Mouse (Mus musculus): ENCODE measurements at regions not wholly inside any gene's neighbourhood (a gene's known extent, or its start where the extent isn't known, plus 50 kb on each side); places are given as distances from the start of the nearest gene placed in this dataset.

DNA sequence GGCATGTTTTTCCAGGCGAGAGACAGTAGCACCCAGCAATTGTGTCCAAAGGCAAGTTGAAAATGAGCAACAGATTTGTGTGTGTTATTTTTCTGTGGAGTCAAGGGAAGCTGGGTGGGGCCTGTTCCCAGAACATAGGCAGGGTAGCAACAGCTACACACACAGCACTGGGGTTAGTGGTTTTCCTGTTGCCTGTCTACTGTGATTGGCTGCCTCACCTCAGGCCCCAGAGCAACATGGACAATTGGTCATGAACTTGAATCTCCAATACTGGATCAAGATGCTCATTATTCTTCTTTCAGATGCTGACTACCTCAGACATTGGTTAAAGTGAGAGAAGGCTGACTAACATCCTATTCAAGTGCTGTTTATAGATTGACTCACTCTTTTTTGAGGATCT, 188.9 kb downstream of the Gm5426 start:
- no peak for DNase-seq (ENCODE audit: low spot score)

GRCm38 (mm10) chr10:96330639-96331487, 194.5 kb downstream of the Gm5426 start:
- DNase-seq (ENCODE audit: low spot score), result no peak

DNA sequence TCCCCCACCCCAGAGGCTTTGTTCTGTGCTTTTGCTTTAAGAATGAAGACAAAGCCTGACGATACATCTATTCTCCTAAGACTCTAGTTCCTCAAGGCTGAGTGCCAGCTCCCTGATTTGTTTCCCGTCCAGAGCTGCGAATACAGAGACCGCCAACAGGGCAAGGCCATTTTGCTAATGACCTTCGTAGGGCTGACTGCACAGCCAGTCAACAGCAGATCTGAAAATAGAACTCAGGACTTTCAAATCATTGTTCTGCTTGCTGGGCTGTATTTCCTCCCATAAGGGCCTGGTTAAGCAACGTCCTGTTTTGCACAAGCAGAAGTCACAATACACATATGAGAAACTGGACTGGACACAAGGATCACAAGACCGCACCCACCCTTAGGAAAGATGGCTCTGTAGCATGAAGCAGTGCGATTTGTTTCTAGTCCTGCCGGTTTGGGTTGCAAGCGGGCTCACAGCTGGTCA, 196.4 kb downstream of the Gm5426 start:
- no peak for DNase-seq (ENCODE audit: low spot score)

- DNase-seq (ENCODE audit: low spot score), result no peak
Measured at GRCm38 (mm10) chr10:96333224-96333623, 196.8 kb downstream of the Gm5426 start.

DNA sequence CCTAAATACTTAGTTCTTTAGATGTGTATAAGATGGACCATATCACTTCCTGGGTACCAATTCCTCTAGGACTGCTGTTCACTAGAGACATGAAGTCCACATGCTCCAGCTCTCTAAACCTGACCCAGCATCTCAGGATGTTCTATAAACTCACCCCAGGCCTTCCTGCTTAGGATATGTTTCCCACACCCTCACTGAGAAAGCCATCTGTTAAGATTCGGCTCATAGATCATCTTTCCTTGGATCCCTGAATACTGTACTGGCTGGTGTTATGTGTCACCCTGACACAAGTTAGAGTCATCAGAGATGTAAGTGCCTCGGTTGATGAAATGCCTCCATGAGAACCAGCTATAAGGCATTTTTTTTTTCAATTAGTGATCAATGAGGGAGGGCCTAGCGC, 199.9 kb downstream of the Gm5426 start:
- DNase-seq (ENCODE audit: low spot score), result no peak

DNA sequence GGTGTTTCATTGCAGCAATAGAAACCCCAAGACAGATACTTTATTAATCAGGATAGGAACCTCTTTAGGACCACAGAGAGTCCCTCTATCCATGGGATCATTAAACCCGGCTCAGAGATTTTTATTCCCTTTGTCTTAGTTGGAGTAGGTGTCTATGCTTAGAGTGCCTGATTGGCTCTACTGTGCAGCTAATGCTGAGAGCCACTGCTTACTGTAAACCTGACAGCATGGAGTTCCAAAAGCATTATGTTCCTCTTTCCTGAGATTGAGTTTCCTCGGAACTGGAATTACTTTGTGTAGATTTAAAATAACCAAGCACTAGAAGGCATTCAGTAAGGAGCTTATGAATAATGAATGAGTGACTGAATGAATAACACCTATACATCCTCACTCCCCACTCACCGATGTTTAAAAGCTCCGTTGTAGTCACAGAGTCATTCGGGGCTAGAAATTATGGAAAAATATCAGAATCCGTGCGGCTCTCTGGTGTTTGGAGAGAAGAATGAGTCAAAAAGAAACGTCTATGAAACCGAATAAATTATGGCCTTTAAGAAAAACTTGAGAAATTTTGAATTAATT, 200.8 kb downstream of the Gm5426 start:
- no peak for DNase-seq (ENCODE audit: low spot score)

DNA sequence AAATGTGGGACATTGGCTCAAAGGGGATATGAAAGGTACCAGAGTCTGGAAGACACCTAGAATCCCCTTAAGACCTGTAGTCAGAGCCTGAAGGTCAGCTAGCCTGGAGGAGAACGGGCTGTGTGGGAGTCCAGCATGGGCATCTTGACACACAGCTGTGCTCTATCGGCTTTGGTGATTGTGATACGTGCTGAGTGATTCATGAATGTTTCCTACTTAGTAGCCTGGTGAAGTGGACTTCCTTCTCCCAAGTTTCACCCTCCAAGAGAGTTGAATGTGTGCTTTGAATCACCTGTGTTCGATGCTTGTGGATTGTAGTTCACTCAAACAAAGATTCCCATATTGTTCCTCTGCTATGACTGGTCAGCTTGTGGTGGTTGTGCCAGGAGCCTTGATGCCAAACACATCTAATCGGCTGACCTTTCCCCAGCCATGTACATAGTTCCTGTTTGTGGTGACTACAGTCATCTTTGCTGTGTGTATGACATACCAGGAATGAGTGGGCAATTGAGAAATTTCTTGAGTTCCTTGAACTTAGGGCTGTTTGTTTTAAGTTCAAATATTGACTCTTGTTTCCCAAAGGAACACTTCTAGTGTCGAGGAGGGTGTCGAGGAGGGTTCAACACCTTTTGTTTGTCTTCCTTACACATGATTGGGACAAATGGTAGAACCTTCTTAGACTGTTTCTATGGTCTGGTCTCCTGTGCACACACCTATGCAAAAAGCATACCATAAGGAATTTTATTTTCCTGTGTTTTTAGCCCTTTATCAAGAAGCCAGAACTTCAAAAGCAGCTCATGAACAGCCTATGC, 201.6 kb downstream of the Gm5426 start:
- DNase-seq (ENCODE audit: low spot score), result no peak

DNA sequence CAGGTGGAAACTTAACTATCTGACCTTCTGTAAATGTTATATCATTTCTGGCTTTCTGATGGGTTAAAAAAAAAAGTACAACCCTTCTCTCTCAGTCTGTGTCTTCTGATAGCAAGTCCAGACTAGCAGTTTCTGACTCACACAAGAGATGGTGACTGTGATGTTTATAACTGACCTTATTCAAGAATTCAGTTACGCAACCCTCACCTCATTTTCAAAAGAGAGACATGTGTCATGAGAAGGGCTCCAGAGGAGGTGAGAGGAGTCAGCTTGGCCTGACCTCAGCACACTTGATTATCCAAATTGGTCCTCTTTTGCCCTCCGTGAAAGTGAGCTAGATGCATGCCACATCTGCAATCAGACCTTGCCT, 202.2 kb downstream of the Gm5426 start:
- DNase-seq (ENCODE audit: low spot score), result no peak

DNA sequence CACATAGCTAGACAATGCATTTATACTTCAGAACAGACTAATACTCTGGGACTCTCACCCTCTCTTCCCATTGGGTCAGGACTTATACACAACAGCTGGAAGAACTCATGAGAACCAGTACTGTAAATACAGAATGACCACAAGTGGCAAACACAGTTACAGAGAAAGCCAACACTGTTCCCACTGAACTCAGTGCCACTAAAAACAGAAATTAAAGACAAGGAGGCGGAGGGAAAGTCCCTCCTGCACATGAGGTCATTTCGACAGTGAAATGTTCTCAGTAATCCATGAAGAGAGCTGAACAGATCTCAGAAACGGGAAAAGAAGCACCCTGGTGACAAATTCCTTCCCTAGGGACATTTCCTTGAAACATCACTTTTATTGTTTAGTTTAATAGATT, 206.1 kb downstream of the Gm5426 start:
- DNase-seq (ENCODE audit: low spot score), result no peak

- no peak for DNase-seq (ENCODE audit: low spot score)
Measured at GRCm38 (mm10) chr10:96343666-96344065, 207.3 kb downstream of the Gm5426 start.

GRCm38 (mm10) chr10:96350692-96351091, 214.3 kb downstream of the Gm5426 start:
- DNase-seq (ENCODE audit: low spot score), result no peak

GRCm38 (mm10) chr10:96351320-96351719, 214.9 kb downstream of the Gm5426 start:
- no peak for DNase-seq (ENCODE audit: low spot score)

GRCm38 (mm10) chr10:96356980-96357624, 220.7 kb downstream of the Gm5426 start:
- DNase-seq (ENCODE audit: low spot score), result no peak

DNA sequence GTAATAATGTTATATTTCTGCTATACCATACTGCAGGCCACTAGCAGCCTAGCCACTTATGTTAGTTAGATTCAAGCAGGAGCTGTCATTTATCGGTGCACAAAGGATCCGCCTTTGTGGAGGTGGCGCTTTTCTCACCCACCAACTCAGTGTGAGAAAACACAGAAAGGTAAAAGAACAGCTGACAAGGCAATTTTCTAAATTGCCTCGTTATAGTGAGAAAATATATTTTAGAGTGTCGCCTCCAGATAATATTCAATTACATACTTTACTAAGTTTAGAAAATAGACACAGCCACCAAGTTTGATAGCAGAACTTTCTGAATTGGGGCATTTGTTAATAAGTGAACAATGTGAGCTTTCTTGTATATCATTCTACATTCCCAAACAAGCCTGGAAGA, 221.2 kb downstream of the Gm5426 start:
- DNase-seq (ENCODE audit: low spot score), result no peak

DNA sequence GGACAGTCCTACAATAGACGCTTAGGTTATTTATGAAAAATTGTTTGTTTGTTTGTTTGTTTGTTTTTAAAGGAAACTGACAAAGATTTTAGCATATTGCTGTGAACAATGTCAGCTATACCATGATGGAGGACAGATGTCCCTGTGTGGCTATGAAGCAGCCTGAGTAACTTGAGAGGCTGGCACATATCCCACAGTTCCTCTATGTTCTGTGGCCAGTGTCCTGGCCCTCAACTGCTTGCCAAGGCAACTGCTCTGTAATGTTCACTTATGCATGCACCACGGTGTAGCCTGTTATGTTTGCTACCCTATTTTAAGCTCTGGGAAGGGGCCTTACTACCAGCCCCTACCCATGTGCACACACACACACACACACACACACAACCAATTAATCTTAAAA, 222.6 kb downstream of the Gm5426 start:
- DNase-seq (ENCODE audit: low spot score), result no peak

DNA sequence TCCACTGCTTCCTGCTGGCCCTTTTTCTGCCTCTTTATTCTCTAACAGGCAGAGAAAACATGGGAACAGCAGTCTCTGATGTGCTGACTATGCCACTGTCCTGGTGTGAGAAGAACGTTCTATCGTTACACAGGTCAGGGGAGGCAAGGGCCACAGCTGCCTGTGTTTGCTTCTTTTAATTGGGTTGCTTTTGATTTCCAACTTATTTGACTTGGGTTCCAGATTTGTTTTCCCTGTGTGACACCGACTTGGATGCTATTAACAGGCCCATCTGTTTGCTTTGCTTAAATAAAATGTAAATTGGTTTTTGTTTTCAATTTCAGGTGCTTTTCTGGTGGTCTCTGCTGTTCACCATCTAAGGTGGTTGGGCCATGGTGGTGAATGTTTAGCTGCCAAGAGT, 225.8 kb downstream of the Gm5426 start:
- no peak for DNase-seq (ENCODE audit: low spot score)

GRCm38 (mm10) chr10:96363867-96364266, 227.5 kb downstream of the Gm5426 start:
- no peak for DNase-seq (ENCODE audit: low spot score)

DNA sequence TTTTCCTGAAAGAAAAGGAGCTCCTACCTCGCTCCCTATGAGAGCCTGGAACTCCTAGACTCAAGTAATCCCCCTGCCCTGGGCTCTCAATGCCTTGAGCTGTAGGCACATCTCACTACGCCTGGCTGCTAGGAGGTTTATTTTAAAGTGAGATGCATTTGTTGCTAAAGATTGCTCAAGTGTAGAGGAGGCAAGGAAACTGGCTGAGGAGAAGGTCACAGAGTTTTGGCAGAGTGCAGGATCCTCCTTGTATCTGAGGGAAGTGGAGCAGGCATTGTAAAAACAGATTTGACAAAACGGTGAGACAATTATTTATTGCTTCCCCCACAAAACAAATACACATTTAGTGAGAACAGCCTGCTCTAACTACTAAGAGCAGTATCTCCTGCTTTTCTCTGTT, 228.7 kb downstream of the Gm5426 start:
- DNase-seq (ENCODE audit: low spot score), result no peak

- no peak for DNase-seq (ENCODE audit: low spot score)
Measured at GRCm38 (mm10) chr10:96366871-96367270, 230.5 kb downstream of the Gm5426 start.

GRCm38 (mm10) chr10:96370547-96371320, 234.3 kb downstream of the Gm5426 start:
- DNase-seq (ENCODE audit: low spot score), result no peak

- no peak for DNase-seq (ENCODE audit: low spot score)
Measured at GRCm38 (mm10) chr10:96371321-96371653, 234.9 kb downstream of the Gm5426 start.
